Mouse (Mus musculus) natural killer cell, adult 2 months (primary cell): ENCODE results near the gene Fibin.

Source experiments
- DNase-seq, 2 experiments: peaks; one replicate each; pipeline ENCODE4 v3.0.0; 2022; ENCODE audit warnings: low spot score in 2 of 2

The Fibin gene

GRCm38 (mm10) chr2:110314074-110314473 lies 48.9 kb downstream of the Fibin start:
- no peak for DNase-seq

- DNase-seq, result no peak
Observed at GRCm38 (mm10) chr2:110313305-110313824, 49.6 kb downstream of the Fibin start.
